Mouse (Mus musculus) MEL (cell line): ENCODE measurements around the gene Slc39a9. TPM values are rescaled to one million over a fixed set of nuclear protein-coding genes. Genes with fewer than 3 reads are reported as not detected.

Experiments used
- DNase-seq: peaks from one replicate; pipeline ENCODE4 v3.0.0; 2011; ENCODE audit warnings: low read depth, low spot score
- H3K27ac ChIP-seq: 2 replicates; pipeline ENCODE4 v1.5.1; 2012; ENCODE audit warnings: low read depth, mild to moderate bottlenecking, control low read depth, low read length, moderate library complexity; ENCODE audit not compliant: control insufficient read depth
- H3K27me3 ChIP-seq, 2 experiments: fragments of 150-350 bp in 1 of 2; sonication (generic) in 1 of 2; 2 replicates each; pipeline ENCODE4 v1.6.1; 2012; ENCODE audit warnings: low read length in 2 of 2, mild to moderate bottlenecking in 2 of 2, improper control_type of control experiment in 1 of 2, moderate library complexity in 1 of 2; ENCODE audit not compliant: insufficient read depth in 2 of 2, control insufficient read depth in 1 of 2
- H3K36me3 ChIP-seq, 2 experiments: 2 replicates each; pipeline ENCODE4 v1.6.1; 2012 to 2014; ENCODE audit warnings: low read length in 2 of 2, improper control_type of control experiment in 1 of 2, inconsistent platforms in 1 of 2, mild to moderate bottlenecking in 1 of 2; ENCODE audit not compliant: insufficient read depth in 2 of 2, control insufficient read depth in 1 of 2
- H3K4me1 ChIP-seq, 2 experiments: fragments of 150-350 bp in 1 of 2; sonication (generic) in 1 of 2; 2 replicates each; pipeline ENCODE4 v1.6.1; 2012; ENCODE audit warnings: low read length in 2 of 2, improper control_type of control experiment in 1 of 2, mild to moderate bottlenecking in 1 of 2; ENCODE audit not compliant: insufficient read depth in 2 of 2, control insufficient read depth in 1 of 2
- H3K4me3 ChIP-seq, 2 experiments: fragments of 150-350 bp in 1 of 2; sonication (generic) in 1 of 2; 2 replicates each; pipeline ENCODE4 v1.5.1; 2012; ENCODE audit warnings: low read depth in 2 of 2, low read length in 2 of 2, mild to moderate bottlenecking in 2 of 2, moderate library complexity in 2 of 2, control low read depth in 1 of 2, improper control_type of control experiment in 1 of 2; ENCODE audit not compliant: control insufficient read depth in 1 of 2, insufficient read depth in 1 of 2
- H3K79me2 ChIP-seq: 2 replicates; pipeline ENCODE4 v1.6.1; 2012; ENCODE audit warnings: mild to moderate bottlenecking, low read length, moderate library complexity; ENCODE audit not compliant: control insufficient read depth, poor library complexity, insufficient read depth
- H3K9ac ChIP-seq: 2 replicates; pipeline ENCODE4 v1.6.1; 2012; ENCODE audit warnings: low read depth, mild to moderate bottlenecking, control low read depth, low read length, moderate library complexity; ENCODE audit not compliant: control insufficient read depth, poor library complexity, severe bottlenecking
- H3K9me3 ChIP-seq: fragments of 150-350 bp; sonication (generic); replicated peaks from 2 replicates; pipeline ENCODE4 v1.6.1; 2012; ENCODE audit warnings: mild to moderate bottlenecking, low read length, improper control_type of control experiment, moderate library complexity; ENCODE audit not compliant: insufficient read depth
- BHLHE40 ChIP-seq: IDR thresholded peaks from 2 replicates; pipeline ENCODE4 v1.6.1; 2012; ENCODE audit warnings: low read depth, mild to moderate bottlenecking, inconsistent platforms, low read length, improper control_type of control experiment, borderline replicate concordance
- CTCF ChIP-seq, 3 experiments: IDR thresholded peaks in 2 of 3; conservative IDR thresholded peaks in 1 of 3; 2 replicates each; pipeline ENCODE4 v1.5.1; 2011 to 2012; ENCODE audit warnings: low read length in 3 of 3, low read depth in 2 of 3, mild to moderate bottlenecking in 2 of 3, improper control_type of control experiment in 1 of 3, inconsistent platforms in 1 of 3, mixed read lengths in 1 of 3, moderate library complexity in 1 of 3; ENCODE audit not compliant: control insufficient read depth in 1 of 3, insufficient read depth in 1 of 3, poor library complexity in 1 of 3, severe bottlenecking in 1 of 3
- EP300 ChIP-seq, 2 experiments: IDR thresholded peaks; 2 replicates each; pipeline ENCODE4 v1.6.1; 2011; ENCODE audit warnings: improper control_type of control experiment in 2 of 2, low read length in 2 of 2, low read depth in 1 of 2, mild to moderate bottlenecking in 1 of 2
- ETS1 ChIP-seq: IDR thresholded peaks from 2 replicates; pipeline ENCODE4 v1.6.1; 2012; ENCODE audit warnings: low read depth, mild to moderate bottlenecking, inconsistent platforms, low read length, improper control_type of control experiment, moderate library complexity
- GATA1 ChIP-seq: IDR thresholded peaks from 2 replicates; pipeline ENCODE4 v1.6.1; 2011; ENCODE audit warnings: low read depth, low read length, improper control_type of control experiment
- HCFC1 ChIP-seq: IDR thresholded peaks from 2 replicates; pipeline ENCODE4 v1.6.1; 2012; ENCODE audit warnings: low read depth, mild to moderate bottlenecking, inconsistent platforms, low read length, improper control_type of control experiment, moderate library complexity
- JUND ChIP-seq: IDR thresholded peaks from 2 replicates; pipeline ENCODE4 v1.6.1; 2011; ENCODE audit warnings: low read depth, mild to moderate bottlenecking, improper control_type of control experiment, low read length
- KAT2A ChIP-seq: conservative IDR thresholded peaks from 2 replicates; pipeline ENCODE4 v1.6.1; 2012; ENCODE audit warnings: low read depth, low read length, improper control_type of control experiment, inconsistent platforms
- MAFK ChIP-seq: IDR thresholded peaks from 2 replicates; pipeline ENCODE4 v1.6.1; 2011; ENCODE audit warnings: low read depth, mild to moderate bottlenecking, low read length, improper control_type of control experiment, borderline replicate concordance
- MAX ChIP-seq: IDR thresholded peaks from 2 replicates; pipeline ENCODE4 v1.6.1; 2011; ENCODE audit warnings: low read length, improper control_type of control experiment
- MAZ ChIP-seq: IDR thresholded peaks from 2 replicates; pipeline ENCODE4 v1.6.1; 2012; ENCODE audit warnings: low read depth, mild to moderate bottlenecking, inconsistent platforms, low read length, improper control_type of control experiment
- MEF2A ChIP-seq: IDR thresholded peaks from 2 replicates; pipeline ENCODE4 v1.6.1; 2014; ENCODE audit warnings: low read depth, mild to moderate bottlenecking, inconsistent platforms, low read length, improper control_type of control experiment; ENCODE audit not compliant: poor library complexity, insufficient replicate concordance, severe bottlenecking; ENCODE audit errors: extremely low read depth
- MXI1 ChIP-seq: IDR thresholded peaks from 2 replicates; pipeline ENCODE4 v1.6.1; 2011; ENCODE audit warnings: mild to moderate bottlenecking, low read depth, low read length, improper control_type of control experiment
- MYB ChIP-seq: IDR thresholded peaks from 2 replicates; pipeline ENCODE4 v1.6.1; 2011; ENCODE audit warnings: mild to moderate bottlenecking, low read depth, low read length, improper control_type of control experiment
- NRF1 ChIP-seq: IDR thresholded peaks from 2 replicates; pipeline ENCODE4 v1.6.1; 2014; ENCODE audit warnings: low read depth, mild to moderate bottlenecking, inconsistent platforms, low read length, improper control_type of control experiment, moderate library complexity; ENCODE audit not compliant: poor library complexity, insufficient read depth, severe bottlenecking
- POLR2A ChIP-seq, 2 experiments: IDR thresholded peaks; 2 replicates each; pipeline ENCODE4 v1.6.1; 2011 to 2012; ENCODE audit warnings: low read length in 2 of 2, mild to moderate bottlenecking in 2 of 2, control low read depth in 1 of 2, improper control_type of control experiment in 1 of 2, low read depth in 1 of 2, moderate library complexity in 1 of 2; ENCODE audit not compliant: control insufficient read depth in 1 of 2, insufficient read depth in 1 of 2, poor library complexity in 1 of 2
- POLR2AphosphoS2 ChIP-seq: IDR thresholded peaks from 2 replicates; pipeline ENCODE4 v1.6.1; 2011; ENCODE audit warnings: low read length, improper control_type of control experiment
- POLR2AphosphoS5 ChIP-seq: IDR thresholded peaks from 2 replicates; pipeline ENCODE4 v1.6.1; 2012; ENCODE audit warnings: low read depth, borderline replicate concordance, mild to moderate bottlenecking, inconsistent platforms, low read length, moderate library complexity, mixed read lengths
- RAD21 ChIP-seq: IDR thresholded peaks from 2 replicates; pipeline ENCODE4 v1.6.1; 2011; ENCODE audit warnings: mild to moderate bottlenecking, low read depth, low read length, improper control_type of control experiment
- RCOR1 ChIP-seq: IDR thresholded peaks from 2 replicates; pipeline ENCODE4 v1.6.1; 2012; ENCODE audit warnings: low read depth, mild to moderate bottlenecking, inconsistent platforms, low read length, improper control_type of control experiment
- SMC3 ChIP-seq: IDR thresholded peaks from 2 replicates; pipeline ENCODE4 v1.6.1; 2011; ENCODE audit warnings: low read depth, low read length, improper control_type of control experiment
- TAL1 ChIP-seq: IDR thresholded peaks from 2 replicates; pipeline ENCODE4 v1.6.1; 2012; ENCODE audit warnings: mild to moderate bottlenecking, inconsistent platforms, low read length, moderate library complexity, mixed read lengths
- TBP ChIP-seq: IDR thresholded peaks from 2 replicates; pipeline ENCODE4 v1.8.0; 2011; ENCODE audit warnings: low read depth, low read length, improper control_type of control experiment
- UBTF ChIP-seq: IDR thresholded peaks from 2 replicates; pipeline ENCODE4 v1.6.1; 2012; ENCODE audit warnings: low read depth, mild to moderate bottlenecking, inconsistent platforms, low read length, improper control_type of control experiment, moderate library complexity, borderline replicate concordance; ENCODE audit not compliant: insufficient read depth
- USF1 ChIP-seq: IDR thresholded peaks from 2 replicates; pipeline ENCODE4 v1.6.1; 2014; ENCODE audit warnings: low read depth, mild to moderate bottlenecking, inconsistent platforms, low read length, improper control_type of control experiment, moderate library complexity
- ZC3H11A ChIP-seq: IDR thresholded peaks from 2 replicates; pipeline ENCODE4 v1.6.1; 2012; ENCODE audit warnings: low read depth, mild to moderate bottlenecking, inconsistent platforms, low read length, improper control_type of control experiment
- ZKSCAN1 ChIP-seq: IDR thresholded peaks from 2 replicates; pipeline ENCODE4 v1.6.1; 2012; ENCODE audit warnings: low read depth, mild to moderate bottlenecking, inconsistent platforms, low read length, improper control_type of control experiment, moderate library complexity
- ZMIZ1 ChIP-seq: IDR thresholded peaks from 2 replicates; pipeline ENCODE4 v1.6.1; 2012; ENCODE audit warnings: low read depth, mild to moderate bottlenecking, inconsistent platforms, low read length, improper control_type of control experiment, moderate library complexity
- ZNF384 ChIP-seq: IDR thresholded peaks from 2 replicates; pipeline ENCODE4 v1.6.1; 2012; ENCODE audit warnings: low read depth, mild to moderate bottlenecking, inconsistent platforms, low read length, improper control_type of control experiment
- polyA plus RNA-seq, 2 experiments: library from polyadenylated mRNA; stranded (reverse) in 1 of 2; unstranded in 1 of 2; fragments of >175 nt in 1 of 2; fragments of >200 nt in 1 of 2; gene quantifications; 2 replicates each; pipeline versions ENCODE4 v1.2.1 to v1.2.4; 2012; ENCODE audit warnings: low replicate concordance in 2 of 2, low read depth in 1 of 2; ENCODE audit not compliant: insufficient read length in 2 of 2, insufficient read depth in 1 of 2, missing spikeins in 1 of 2
- total RNA-seq: library from RNA; depleted of rRNA; stranded (reverse); fragments of 300-350 nt; gene quantifications from 2 replicates; pipeline ENCODE4 v1.2.3, GENCODE M21; 2012

The Slc39a9 gene
- total and polyA plus RNA-seq, 3 experiments, result 13.1 to 34.4 TPM; not detected in 1

DNA sequence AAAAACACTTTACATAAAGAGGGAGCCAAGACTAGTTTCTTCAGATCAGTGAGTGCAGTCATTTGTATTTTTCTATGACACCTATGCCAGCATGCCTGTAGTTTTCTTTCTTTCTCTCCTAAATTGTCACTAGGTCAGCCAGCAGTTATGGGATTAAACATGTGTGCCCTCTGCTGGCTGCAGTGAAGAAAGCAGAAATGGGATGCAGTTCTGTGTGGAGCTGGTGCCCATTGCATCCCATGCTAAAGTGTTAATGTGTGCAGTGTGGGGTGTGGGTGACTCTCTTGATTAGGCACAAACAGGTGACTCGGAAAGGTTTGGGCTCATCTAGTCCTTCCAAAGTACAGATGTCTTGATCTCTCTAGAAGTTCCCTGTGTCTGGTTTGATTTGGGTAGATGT lies 37.7 kb downstream of the Slc39a9 start:
- Histone ChIP-seq H3K27ac (no peak overlapping the region), H3K4me1 (peaks cover 4 to 10% of the 10 kb centered on the region in 2 experiments), H3K79me2 (no peaks in the 10 kb centered on the region), H3K9me3 (no peaks in the 10 kb centered on the region), H3K27me3 (no peaks in the 10 kb centered on the region), H3K9ac (no peak overlapping the region), H3K36me3 (peaks cover 0 to 11% of the 10 kb centered on the region in 2 experiments; a peak in 2 of 4 replicates), H3K4me3 (no peak overlapping the region)
- TF ChIP-seq MAZ (no peak), KAT2A (no peak), MEF2A (no peak), RCOR1 (no peak), NRF1 (no peak), MAX (no peak), RAD21 (peak; percentile 49), ZC3H11A (0 out of 2 replicates have a peak, but pooled peaks have one; percentile 4), USF1 (no peak), HCFC1 (no peak), JUND (no peak), UBTF (no peak), SMC3 (peak; percentile 67), CTCF (IDR thresholded peaks at IDR 0.05 in 2 of 3, conservative IDR thresholded peaks at IDR 0.05 in 1 of 3; ENCODE audit: control insufficient read depth in 1 of 3, insufficient read depth in 1 of 3, low read depth in 2 of 3, low read length in 3 of 3, poor library complexity in 1 of 3, severe bottlenecking in 1 of 3) (peak; percentile 62 to 77 (median 64))
- DNase-seq, result peak; percentile 55

DNA sequence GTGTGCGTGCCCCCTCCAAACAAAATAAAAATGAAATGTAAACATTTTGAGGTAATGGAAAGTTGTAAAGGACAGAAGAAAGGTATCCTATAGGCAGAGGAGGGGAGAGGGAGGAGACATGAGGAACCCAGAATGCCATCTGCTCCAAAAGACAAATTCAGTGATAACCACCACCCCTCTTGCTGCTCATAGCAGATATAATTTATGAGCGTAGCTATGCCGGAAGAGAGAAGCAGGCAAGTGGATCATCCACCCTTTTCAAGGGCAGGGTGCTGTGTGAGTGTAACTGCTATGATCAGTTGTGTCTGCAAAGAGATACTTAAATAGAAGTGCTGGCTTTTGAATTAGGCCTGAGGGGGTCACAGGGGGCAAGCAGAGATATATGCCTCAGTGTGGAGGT lies 39.9 kb downstream of the Slc39a9 start:
- peaks cover 0 to 11% of the 10 kb centered on the region in 2 experiments; a peak in 2 of 4 replicates for H3K36me3 ChIP-seq
- H3K4me1 ChIP-seq, result peaks cover 4 to 16% of the 10 kb centered on the region in 2 experiments
- DNase-seq, result peak; percentile 74
- no peaks in the 10 kb centered on the region for H3K27me3 ChIP-seq
- no peak overlapping the region for H3K9ac ChIP-seq
- no peak overlapping the region for H3K4me3 ChIP-seq
- H3K79me2 ChIP-seq, result no peaks in the 10 kb centered on the region
- no peaks in the 10 kb centered on the region for H3K9me3 ChIP-seq
- H3K27ac ChIP-seq, result peak overlapping the region; percentile 66
- no peak for TF ChIP-seq MYB
- TF ChIP-seq MAFK, result no peak
- TF ChIP-seq TBP, result no peak
- no peak for TF ChIP-seq MAX
- TF ChIP-seq USF1, result no peak
- no peak for TF ChIP-seq BHLHE40
- no peak for TF ChIP-seq ZNF384
- no peak for TF ChIP-seq ZC3H11A
- TF ChIP-seq ZMIZ1, result no peak
- no peak for TF ChIP-seq ETS1
- TF ChIP-seq GATA1, result peak; percentile 61
- TF ChIP-seq KAT2A, result no peak
- no peak for TF ChIP-seq POLR2AphosphoS2
- TF ChIP-seq RCOR1, result 0 out of 2 replicates have a peak, but pooled peaks have one; percentile 24
- no peak for TF ChIP-seq RAD21
- no peak for TF ChIP-seq POLR2AphosphoS5
- no peak for TF ChIP-seq NRF1
- TF ChIP-seq CTCF (IDR thresholded peaks at IDR 0.05 in 2 of 3, conservative IDR thresholded peaks at IDR 0.05 in 1 of 3; ENCODE audit: control insufficient read depth in 1 of 3, insufficient read depth in 1 of 3, low read depth in 2 of 3, low read length in 3 of 3, poor library complexity in 1 of 3, severe bottlenecking in 1 of 3), result no peak
- peak; percentile 64 for TF ChIP-seq TAL1
- TF ChIP-seq POLR2A (IDR thresholded peaks at IDR 0.05; ENCODE audit: control insufficient read depth in 1 of 2, insufficient read depth in 1 of 2, low read depth in 1 of 2, low read length in 2 of 2, poor library complexity in 1 of 2), result no peak
- TF ChIP-seq EP300 (IDR thresholded peaks at IDR 0.05; ENCODE audit: low read depth in 1 of 2, low read length in 2 of 2), result peak; percentile 65 to 78
- no peak for TF ChIP-seq SMC3
- 0 out of 2 replicates have a peak, but pooled peaks have one; percentile 20 for TF ChIP-seq HCFC1
- TF ChIP-seq MAZ, result no peak
- no peak for TF ChIP-seq MXI1
- TF ChIP-seq UBTF, result no peak
- no peak for TF ChIP-seq ZKSCAN1
